Mouse (Mus musculus): ENCODE results near the gene Kcnip3. TPM values are rescaled to one million over a fixed set of nuclear protein-coding genes. Genes with fewer than 3 reads are reported as not detected.

Kcnip3 gene
- polyA plus RNA-seq, 1 experiment, result 4.1 TPM

- Histone ChIP-seq H3K4me1 (ENCODE audit: control insufficient read depth, insufficient read depth, low read length) (no peaks in the 10 kb centered on the region), H3K27ac (ENCODE audit: insufficient read depth, low read depth, low read length) (no peak overlapping the region), H3K36me3 (ENCODE audit: control insufficient read depth, insufficient read depth, low read length) (no peaks in the 10 kb centered on the region), H3K4me3 (ENCODE audit: insufficient read depth, low read depth, low read length) (no peak overlapping the region), H3K27me3 (replicated peaks; ENCODE audit: control insufficient read depth, insufficient read depth, low read length) (no peaks in the 10 kb centered on the region)
- WGBS, result 57% methylated on average over 3 of the region's 3 CpGs
- TF ChIP-seq POLR2A (IDR thresholded peaks at IDR 0.05; ENCODE audit: low read depth, low read length) (no peak), CTCF (conservative IDR thresholded peaks at IDR 0.05; ENCODE audit: insufficient read depth, insufficient read length, low read depth, low read length) (no peak)
- no peak for DNase-seq
Observed at GRCm38 (mm10) chr2:127518273-127518672, 3.6 kb downstream of the Kcnip3 start.

DNA sequence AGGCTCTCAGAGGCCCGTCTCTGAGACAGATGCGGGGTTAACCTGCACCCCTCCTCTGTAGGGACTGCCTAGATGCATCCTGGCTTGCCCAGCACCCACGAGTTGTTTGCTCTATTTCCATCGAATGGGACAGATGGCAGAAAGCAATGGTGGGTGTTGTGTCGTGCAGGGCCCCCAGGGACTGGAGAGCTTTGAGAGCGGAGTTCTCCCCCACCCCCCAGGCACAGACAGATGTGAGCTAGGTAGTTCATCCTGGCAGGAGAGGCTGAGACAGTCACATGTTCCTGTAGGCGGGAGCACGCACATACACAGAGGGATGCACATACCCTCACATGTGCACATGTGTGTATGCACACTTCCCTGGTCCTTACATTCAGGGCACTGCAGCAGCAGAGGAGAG lies 4.8 kb downstream of the Kcnip3 start:
- H3K27ac ChIP-seq (ENCODE audit: insufficient read depth, low read depth, low read length), result no peak overlapping the region
- TF ChIP-seq POLR2A (IDR thresholded peaks at IDR 0.05; ENCODE audit: low read depth, low read length), result no peak
- no peak for TF ChIP-seq CTCF (conservative IDR thresholded peaks at IDR 0.05; ENCODE audit: insufficient read depth, insufficient read length, low read depth, low read length)
- H3K4me3 ChIP-seq (ENCODE audit: insufficient read depth, low read depth, low read length), result no peak overlapping the region
- H3K27me3 ChIP-seq (replicated peaks; ENCODE audit: control insufficient read depth, insufficient read depth, low read length), result no peaks in the 10 kb centered on the region
- H3K4me1 ChIP-seq (ENCODE audit: control insufficient read depth, insufficient read depth, low read length), result no peaks in the 10 kb centered on the region
- no peaks in the 10 kb centered on the region for H3K36me3 ChIP-seq (ENCODE audit: control insufficient read depth, insufficient read depth, low read length)
- no peak for DNase-seq
- WGBS, result 80% methylated on average over 8 of the region's 8 CpGs

DNA sequence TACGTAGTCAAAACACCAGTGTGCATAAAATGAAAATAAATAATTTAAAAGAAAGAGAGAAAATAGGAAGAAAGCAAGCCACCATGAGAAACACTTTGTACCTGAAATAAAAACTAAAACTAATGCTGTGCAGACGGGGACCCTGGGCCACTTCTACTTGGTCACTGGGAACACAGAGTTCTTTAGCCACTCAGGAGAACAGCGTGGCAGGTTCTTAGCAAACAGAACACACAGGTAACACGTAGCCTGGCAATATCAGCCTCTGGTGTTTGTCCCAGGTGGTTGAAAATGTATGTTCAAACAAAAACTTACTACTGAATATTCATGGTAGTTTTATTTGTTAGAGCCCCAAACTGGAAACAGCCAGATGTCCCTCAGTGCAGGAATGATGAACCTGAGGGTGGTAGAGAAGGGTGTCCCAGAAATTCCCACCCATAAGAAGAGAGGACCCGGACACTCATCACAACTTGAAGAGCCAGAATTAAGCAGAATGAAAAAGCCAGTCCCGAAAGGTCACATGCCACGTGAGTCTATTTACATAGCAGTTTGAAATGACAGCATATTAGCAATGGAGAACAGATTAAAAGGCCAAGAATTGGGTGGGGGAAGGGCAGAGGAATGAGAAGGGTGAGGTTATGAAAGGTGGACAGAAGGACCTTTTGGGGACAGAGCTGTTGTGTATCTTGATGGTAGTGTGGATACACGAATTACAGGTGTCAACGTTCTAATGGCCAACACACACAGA lies 7.3 kb downstream of the Kcnip3 start:
- TF ChIP-seq CTCF (conservative IDR thresholded peaks at IDR 0.05; ENCODE audit: insufficient read depth, insufficient read length, low read depth, low read length), result no peak
- no peak for TF ChIP-seq POLR2A (IDR thresholded peaks at IDR 0.05; ENCODE audit: low read depth, low read length)
- no peak for DNase-seq
- WGBS, result 75% methylated on average over 9 of the region's 9 CpGs
- Histone ChIP-seq H3K27me3 (replicated peaks; ENCODE audit: control insufficient read depth, insufficient read depth, low read length) (no peaks in the 10 kb centered on the region), H3K4me3 (ENCODE audit: insufficient read depth, low read depth, low read length) (no peak overlapping the region), H3K36me3 (ENCODE audit: control insufficient read depth, insufficient read depth, low read length) (no peaks in the 10 kb centered on the region), H3K4me1 (ENCODE audit: control insufficient read depth, insufficient read depth, low read length) (no peaks in the 10 kb centered on the region), H3K27ac (ENCODE audit: insufficient read depth, low read depth, low read length) (no peak overlapping the region)

GRCm38 (mm10) chr2:127513244-127513643 lies 8.7 kb downstream of the Kcnip3 start:
- WGBS, result 37% methylated on average over 3 of the region's 3 CpGs

GRCm38 (mm10) chr2:127511426-127511825 lies 10.5 kb downstream of the Kcnip3 start:
- no peak overlapping the region for H3K4me3 ChIP-seq (ENCODE audit: insufficient read depth, low read depth, low read length)
- no peaks in the 10 kb centered on the region for H3K4me1 ChIP-seq (ENCODE audit: control insufficient read depth, insufficient read depth, low read length)
- no peaks in the 10 kb centered on the region for H3K27me3 ChIP-seq (replicated peaks; ENCODE audit: control insufficient read depth, insufficient read depth, low read length)
- H3K27ac ChIP-seq (ENCODE audit: insufficient read depth, low read depth, low read length), result no peak overlapping the region
- no peak for DNase-seq
- TF ChIP-seq POLR2A (IDR thresholded peaks at IDR 0.05; ENCODE audit: low read depth, low read length) (no peak), CTCF (conservative IDR thresholded peaks at IDR 0.05; ENCODE audit: insufficient read depth, insufficient read length, low read depth, low read length) (no peak)
- 39% methylated on average over 4 of the region's 4 CpGs for WGBS
- H3K36me3 ChIP-seq (ENCODE audit: control insufficient read depth, insufficient read depth, low read length), result no peaks in the 10 kb centered on the region

More at GRCm38 (mm10) chr2:127513244-127513643, 8.7 kb downstream of the Kcnip3 start:
- no peak overlapping the region for H3K4me3 ChIP-seq (ENCODE audit: insufficient read depth, low read depth, low read length)
- DNase-seq, result no peak
- no peaks in the 10 kb centered on the region for H3K4me1 ChIP-seq (ENCODE audit: control insufficient read depth, insufficient read depth, low read length)
- H3K36me3 ChIP-seq (ENCODE audit: control insufficient read depth, insufficient read depth, low read length), result no peaks in the 10 kb centered on the region
- TF ChIP-seq POLR2A (IDR thresholded peaks at IDR 0.05; ENCODE audit: low read depth, low read length), result no peak
- H3K27me3 ChIP-seq (replicated peaks; ENCODE audit: control insufficient read depth, insufficient read depth, low read length), result no peaks in the 10 kb centered on the region
- H3K27ac ChIP-seq (ENCODE audit: insufficient read depth, low read depth, low read length), result no peak overlapping the region

- H3K27ac ChIP-seq (ENCODE audit: insufficient read depth, low read depth, low read length), result no peak overlapping the region
- no peak for TF ChIP-seq CTCF (conservative IDR thresholded peaks at IDR 0.05; ENCODE audit: insufficient read depth, insufficient read length, low read depth, low read length)
- no peaks in the 10 kb centered on the region for H3K4me1 ChIP-seq (ENCODE audit: control insufficient read depth, insufficient read depth, low read length)
- WGBS, result 64% methylated on average over 7 of the region's 7 CpGs
- H3K27me3 ChIP-seq (replicated peaks; ENCODE audit: control insufficient read depth, insufficient read depth, low read length), result no peaks in the 10 kb centered on the region
- H3K4me3 ChIP-seq (ENCODE audit: insufficient read depth, low read depth, low read length), result no peak overlapping the region
- peak; percentile 40 for DNase-seq
- H3K36me3 ChIP-seq (ENCODE audit: control insufficient read depth, insufficient read depth, low read length), result no peaks in the 10 kb centered on the region
Observed at GRCm38 (mm10) chr2:127507967-127508660, 13.8 kb downstream of the Kcnip3 start.

- Histone ChIP-seq H3K4me3 (ENCODE audit: insufficient read depth, low read depth, low read length) (no peak overlapping the region), H3K36me3 (ENCODE audit: control insufficient read depth, insufficient read depth, low read length) (no peaks in the 10 kb centered on the region), H3K27ac (ENCODE audit: insufficient read depth, low read depth, low read length) (no peak overlapping the region), H3K4me1 (ENCODE audit: control insufficient read depth, insufficient read depth, low read length) (no peaks in the 10 kb centered on the region), H3K27me3 (replicated peaks; ENCODE audit: control insufficient read depth, insufficient read depth, low read length) (no peaks in the 10 kb centered on the region)
- TF ChIP-seq CTCF (conservative IDR thresholded peaks at IDR 0.05; ENCODE audit: insufficient read depth, insufficient read length, low read depth, low read length) (peak; percentile 98), POLR2A (IDR thresholded peaks at IDR 0.05; ENCODE audit: low read depth, low read length) (no peak)
- WGBS, result 28% methylated on average over 7 of the region's 7 CpGs
- peak; percentile 77 for DNase-seq
Observed at GRCm38 (mm10) chr2:127507077-127507774, 14.7 kb downstream of the Kcnip3 start.
